In genomic region chr3:83663716-83664115, GRCm38 (mm10) we compare ENCODE assay signal across 24 mouse cellular contexts.
A peak's percentile ranks its signal among the peaks of the same experiment; 100 is the strongest.
DNase-seq lines count a peak whose midpoint lies in the region; ATAC-seq and TF ChIP-seq lines count a peak whose summit lies in the region.
"Had no signal": no experiment of that assay in that cellular context is flagged by ENCODE, and none has a peak within 500 bp of the region (broad histone marks: within the 10 kb centered on the region; RNA-seq: fewer than 3 reads in every experiment).

No protein-coding gene starts in this region.

- peak; percentile 67 for DNase-seq in kidney, adult 2 months
- DNase-seq in kidney, adult 9 months: peak; percentile 73
- DNase-seq in kidney, postnatal 4 days: no peak
- peak; percentile 2 for DNase-seq in Muller cell, postnatal 12 days (ENCODE audit: inconsistent ontology term)
- DNase-seq in testis, postnatal 14 days (ENCODE audit: low spot score): no peak
- DNase-seq: adrenal gland, adult 2 months; adrenal gland, postnatal 10 days; adrenal gland, postnatal 25 days; B cell, adult 2 months; cerebellum, adult 11 months; cerebellum, adult 18-20 months; cerebellum, adult 8-10 months; cerebellum, adult 9-11 months; cerebellum, postnatal 14 days; cerebellum, postnatal 36 days; forebrain, postnatal 0 days had no signal

- H3K4me3 ChIP-seq in kidney, adult 2 months (ENCODE audit: insufficient read depth, low read depth, low read length): no peak overlapping the region
- H3K4me3 ChIP-seq in kidney, embryonic 16.5 days (ENCODE audit: low read length): no peak overlapping the region
- H3K4me3 ChIP-seq: embryonic facial prominence, embryonic 10.5 days; embryonic facial prominence, embryonic 12.5 days; forebrain, embryonic 13.5 days; forebrain, embryonic 15.5 days had no signal

- TF ChIP-seq POLR2A in kidney, adult 2 months (IDR thresholded peaks at IDR 0.05; ENCODE audit: low read depth, low read length): no peak

- no peak for TF ChIP-seq CTCF in kidney, adult 2 months (conservative IDR thresholded peaks at IDR 0.05; ENCODE audit: insufficient read depth, insufficient read length, low read depth, low read length)

- H3K9ac ChIP-seq in kidney, embryonic 16.5 days (replicated peaks; ENCODE audit: low read length): no peak overlapping the region
- H3K9ac ChIP-seq: embryonic facial prominence, embryonic 12.5 days; forebrain, embryonic 13.5 days; forebrain, embryonic 15.5 days; forebrain, postnatal 0 days had no signal

- H3K9me3 ChIP-seq in kidney, embryonic 16.5 days (ENCODE audit: low read length): no peaks in the 10 kb centered on the region
- H3K9me3 ChIP-seq: embryonic facial prominence, embryonic 10.5 days; embryonic facial prominence, embryonic 12.5 days; forebrain, embryonic 13.5 days; forebrain, embryonic 15.5 days; G1E had no signal

- no peaks in the 10 kb centered on the region for H3K27me3 ChIP-seq in kidney, adult 2 months (replicated peaks; ENCODE audit: control insufficient read depth, insufficient read depth, low read length)
- no peaks in the 10 kb centered on the region for H3K27me3 ChIP-seq in kidney, embryonic 16.5 days (ENCODE audit: insufficient read depth, low read length)
- H3K27me3 ChIP-seq: CH12.LX; embryonic facial prominence, embryonic 12.5 days; forebrain, embryonic 13.5 days; forebrain, embryonic 15.5 days had no signal

- no peak overlapping the region for H3K4me2 ChIP-seq in kidney, embryonic 16.5 days (replicated peaks; ENCODE audit: low read depth, low read length)
- H3K4me2 ChIP-seq: embryonic facial prominence, embryonic 12.5 days; forebrain, embryonic 13.5 days; forebrain, embryonic 15.5 days had no signal

- no peak for ATAC-seq in kidney, embryonic 16.5 days (ENCODE audit: low FRiP score, low TSS enrichment)
- ATAC-seq: CD4-positive, CD25-positive, alpha-beta regulatory T cell, adult 4 months; forebrain, embryonic 13.5 days; forebrain, embryonic 15.5 days; forebrain, postnatal 0 days had no signal

- no peak overlapping the region for H3K27ac ChIP-seq in kidney, adult 2 months (ENCODE audit: insufficient read depth, low read depth, low read length)
- no peak overlapping the region for H3K27ac ChIP-seq in kidney, embryonic 16.5 days (ENCODE audit: low read length)
- H3K27ac ChIP-seq: embryonic facial prominence, embryonic 10.5 days; embryonic facial prominence, embryonic 12.5 days; forebrain, embryonic 13.5 days; forebrain, embryonic 15.5 days had no signal

- no peaks in the 10 kb centered on the region for H3K36me3 ChIP-seq in kidney, adult 2 months (ENCODE audit: control insufficient read depth, insufficient read depth, low read length)
- no peaks in the 10 kb centered on the region for H3K36me3 ChIP-seq in kidney, embryonic 16.5 days (ENCODE audit: insufficient read depth, low read length)
- H3K36me3 ChIP-seq: embryonic facial prominence, embryonic 10.5 days; embryonic facial prominence, embryonic 12.5 days; forebrain, embryonic 15.5 days; G1E had no signal

- no peaks in the 10 kb centered on the region for H3K4me1 ChIP-seq in kidney, adult 2 months (ENCODE audit: control insufficient read depth, insufficient read depth, low read length)
- no peaks in the 10 kb centered on the region for H3K4me1 ChIP-seq in kidney, embryonic 16.5 days (ENCODE audit: insufficient read depth, low read length)
- H3K4me1 ChIP-seq: embryonic facial prominence, embryonic 10.5 days; embryonic facial prominence, embryonic 12.5 days; forebrain, embryonic 13.5 days; forebrain, embryonic 15.5 days had no signal

- WGBS in kidney, adult 2 months: 65% methylated on average over 1 of the region's 1 CpGs
- 92% methylated on average over 1 of the region's 1 CpGs for WGBS in kidney, embryonic 16.5 days

Comparison
In these comparisons a context has a peak if more than half of its experiments do, and no peak if none do; other contexts are left out.
1. DNase-seq: peak in kidney, adult 2 months (single experiment), kidney, adult 9 months (single experiment) and Muller cell, postnatal 12 days (single experiment); none in kidney, postnatal 4 days (0 of 2) and testis, postnatal 14 days (single experiment).